Mouse (Mus musculus) NIH3T3 (cell line): ENCODE results near the gene Tmc6.
A peak's percentile ranks its signal among the peaks of the same experiment; 100 is the strongest.
"Not testable (repeated sequence)": the region's sequence is repeated elsewhere in the genome, so short reads cannot be mapped to it uniquely, and the experiment has no call there.

Source experiments
- DNase-seq: peaks from one replicate; pipeline ENCODE4 v3.0.0-alpha.2; 2012; ENCODE audit warnings: low read depth

Tmc6 gene

GRCm38 (mm10) chr11:117810401-117811046 is 28.5 kb upstream of the Tmc6 start:
- peak; percentile 93 for DNase-seq

DNA sequence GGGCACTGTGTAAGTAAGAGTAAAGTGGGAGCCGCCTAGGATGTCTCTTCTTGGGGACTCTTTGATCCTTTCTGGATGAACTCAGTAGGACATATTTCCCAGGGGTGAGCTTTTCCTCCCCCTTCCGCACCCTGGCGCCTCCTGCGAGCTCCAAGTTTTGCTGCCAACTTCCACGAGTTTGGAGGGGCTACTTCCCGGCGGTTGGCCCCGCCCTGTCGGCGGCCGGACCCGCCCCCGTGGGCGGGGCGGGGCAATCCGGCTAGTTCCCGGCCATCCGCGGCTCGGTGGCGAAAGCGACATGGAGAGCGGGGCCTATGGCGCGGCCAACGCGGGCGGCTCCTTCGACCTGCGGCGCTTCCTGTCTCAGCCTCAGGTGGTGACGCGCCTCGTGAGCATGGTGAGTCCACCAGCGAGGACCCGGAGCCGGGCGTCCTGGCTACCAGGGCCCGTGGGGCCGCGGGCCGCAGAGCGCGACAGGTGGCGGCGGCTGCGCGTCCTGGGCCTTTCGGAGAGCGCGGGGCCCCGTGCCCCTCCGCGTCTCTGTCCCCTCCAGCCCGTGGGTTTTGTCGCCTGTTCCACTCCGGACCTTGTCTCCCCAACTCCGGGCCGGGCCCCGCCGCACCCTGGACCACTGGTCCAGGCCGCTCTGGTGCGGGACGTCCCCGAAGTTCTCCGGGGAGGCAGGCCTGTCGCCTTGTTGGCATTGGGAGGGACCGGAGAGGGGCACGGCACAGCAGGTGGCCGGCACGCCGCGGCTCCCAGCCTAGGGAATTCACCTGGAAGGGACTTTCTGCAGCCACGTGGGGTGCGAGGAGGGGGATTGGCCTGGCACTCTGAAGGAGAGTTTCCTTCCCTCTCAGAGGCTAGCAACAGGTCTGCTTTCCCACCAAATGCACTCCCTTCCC is 27.7 kb upstream of the Tmc6 start, which contains the start of the genes Gm20708 and Syngr2:
TSS of gene Gm20708 (plus strand) at position 262 of the 905 bp plus-strand sequence.
TSS of gene Syngr2 (plus strand) at position 262 of the 905 bp plus-strand sequence.
- DNase-seq, result peak; percentile 83

DNA sequence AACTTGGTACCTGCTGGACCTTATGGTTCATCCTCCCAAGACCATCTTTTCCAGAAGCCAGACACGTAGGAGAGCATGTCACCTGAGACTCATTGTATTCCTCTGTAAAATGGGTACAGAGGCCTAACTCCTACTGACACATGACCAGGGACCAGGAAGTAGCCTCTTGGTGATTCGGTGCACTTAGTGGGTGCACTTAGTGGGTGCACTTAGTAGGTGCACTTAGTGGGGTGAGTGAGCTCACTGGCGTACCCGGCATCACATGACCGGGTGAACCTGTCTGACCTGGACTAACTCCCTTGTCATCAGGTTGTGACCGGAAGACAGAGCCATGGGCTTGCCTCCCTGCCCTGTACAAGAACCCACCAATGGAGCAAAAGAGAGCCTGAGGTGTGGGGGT is 24.8 kb upstream of the Tmc6 start:
- no peak for DNase-seq

DNA sequence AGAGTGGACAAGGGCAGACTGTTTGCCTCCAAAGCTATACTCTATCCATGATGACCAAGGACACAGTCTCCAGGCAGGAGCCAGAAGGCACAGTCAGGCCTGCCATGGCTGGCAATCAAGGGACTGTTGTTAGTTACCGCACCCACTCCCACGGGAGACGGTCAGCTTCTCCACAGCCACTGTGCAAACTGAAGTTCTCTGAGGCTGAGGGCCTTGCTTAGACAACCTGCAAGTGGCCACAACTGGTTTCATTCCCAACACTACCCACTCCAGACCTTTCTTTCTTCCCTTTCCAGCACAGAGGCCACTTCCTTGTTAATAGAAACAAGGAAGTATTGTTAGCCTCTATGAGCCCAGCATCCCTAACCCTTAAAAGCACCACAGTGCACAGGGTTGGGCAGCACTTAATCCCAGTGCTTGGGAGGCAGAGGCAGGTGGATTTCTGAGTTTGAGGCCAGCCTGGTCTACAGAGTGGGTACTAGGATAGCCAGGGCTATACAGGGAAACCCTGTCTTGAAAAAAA is 21.2 kb upstream of the Tmc6 start:
- DNase-seq, result no peak

GRCm38 (mm10) chr11:117801650-117802049 is 19.7 kb upstream of the Tmc6 start:
- DNase-seq, result no peak

GRCm38 (mm10) chr11:117800038-117800437 is 18.0 kb upstream of the Tmc6 start:
- no peak for DNase-seq

- DNase-seq, result no peak
Measured at GRCm38 (mm10) chr11:117799174-117799573, 17.2 kb upstream of the Tmc6 start.

DNA sequence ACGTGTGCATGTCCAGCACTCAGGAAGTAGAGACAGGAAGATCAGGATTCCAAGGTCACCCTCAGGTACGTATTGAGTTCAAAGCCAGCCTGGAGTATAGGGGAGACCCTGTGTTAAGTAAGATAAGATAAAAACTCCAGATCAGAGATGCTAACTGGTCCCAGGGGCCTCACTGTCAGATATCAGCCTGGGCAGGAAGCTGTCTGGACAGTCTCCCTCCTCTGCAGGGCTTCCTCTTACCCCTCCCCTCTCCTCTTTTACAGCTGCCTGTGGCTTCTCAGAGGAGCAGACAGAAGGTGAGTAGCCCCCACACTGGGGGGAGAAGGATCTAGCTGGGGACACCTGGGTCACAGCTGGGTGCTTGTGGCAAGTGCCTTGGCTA is 16.2 kb upstream of the Tmc6 start:
- DNase-seq, result no peak

GRCm38 (mm10) chr11:117797511-117798159 is 15.6 kb upstream of the Tmc6 start, which contains the start of gene 6030468B19Rik:
TSS of gene 6030468B19Rik (plus strand) at chr11:117797660.
- DNase-seq, result no peak

DNA sequence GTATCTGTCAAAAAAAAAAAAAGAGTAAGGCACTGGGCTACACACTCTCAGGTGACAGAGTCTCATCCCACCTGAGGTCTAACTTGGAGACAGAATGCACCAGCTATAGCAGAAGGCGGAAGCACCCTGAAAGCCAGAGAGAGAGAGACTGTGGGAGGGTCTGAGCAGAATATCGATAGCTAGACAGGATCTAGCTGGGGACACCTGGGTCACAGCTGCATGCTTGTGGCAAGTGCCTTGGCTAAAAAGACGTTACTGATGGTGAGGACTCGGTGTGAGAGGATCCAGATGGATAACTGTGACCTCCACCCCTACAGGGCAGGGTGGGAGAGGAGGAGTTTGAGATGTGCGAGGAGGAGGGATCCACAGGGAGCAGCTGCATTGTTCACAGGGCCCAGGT is 15.0 kb upstream of the Tmc6 start:
- no peak for DNase-seq

- DNase-seq, result no peak
Measured at GRCm38 (mm10) chr11:117794035-117794551, 12.1 kb upstream of the Tmc6 start.

- peak; percentile 48 for DNase-seq
Measured at GRCm38 (mm10) chr11:117792281-117792888, 10.4 kb upstream of the Tmc6 start.

DNA sequence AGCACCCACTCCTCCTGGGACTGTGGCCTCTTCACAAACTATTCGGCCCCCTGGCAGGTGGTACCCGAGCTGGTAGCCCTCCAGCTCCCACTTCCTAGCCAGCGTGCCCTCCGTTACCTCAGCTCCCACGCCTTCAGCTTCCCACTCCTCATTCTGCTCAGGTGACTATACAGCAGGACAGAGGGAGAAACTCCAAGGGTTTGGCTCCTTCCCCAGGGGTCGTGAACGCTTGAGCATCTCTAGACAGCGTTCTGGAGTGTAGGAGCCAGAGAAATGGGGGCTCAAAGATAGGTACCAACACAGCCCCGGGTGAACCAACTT is 9.4 kb upstream of the Tmc6 start:
- DNase-seq, result no peak

DNA sequence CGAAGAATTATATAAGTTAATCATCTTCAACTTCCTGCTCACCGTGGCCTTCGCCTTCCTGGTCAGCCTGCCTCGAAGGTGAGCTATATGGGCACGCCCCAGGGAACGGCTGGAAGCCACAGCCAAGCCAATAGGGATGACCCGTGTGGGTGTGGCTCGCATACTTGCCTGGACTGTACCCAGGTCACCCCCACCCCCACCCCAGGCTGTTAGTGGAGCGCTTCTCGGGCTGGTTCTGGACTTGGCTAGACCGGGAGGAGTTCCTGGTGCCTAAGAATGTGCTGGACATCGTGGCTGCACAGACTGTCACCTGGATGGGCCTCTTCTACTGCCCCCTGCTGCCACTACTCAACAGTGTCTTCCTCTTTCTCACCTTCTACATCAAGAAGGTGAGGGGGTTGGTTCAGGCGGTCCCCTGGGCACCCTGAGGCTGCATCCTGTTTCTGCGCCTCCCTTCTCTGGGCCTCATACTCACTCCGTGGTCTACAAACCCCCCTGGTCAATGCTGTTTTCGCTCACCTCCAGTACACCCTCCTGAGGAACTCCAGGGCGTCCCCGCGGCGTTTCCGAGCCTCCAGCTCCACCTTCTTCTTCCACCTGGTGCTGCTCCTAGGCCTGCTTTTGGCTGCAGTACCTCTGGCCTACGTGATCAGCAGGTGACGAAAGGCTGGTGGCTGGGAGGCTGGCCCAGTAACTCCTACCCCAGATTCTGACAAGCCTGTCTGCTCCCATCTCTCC is 8.9 kb upstream of the Tmc6 start:
- DNase-seq, result no peak

GRCm38 (mm10) chr11:117790286-117790685 is 8.3 kb upstream of the Tmc6 start:
- peak; percentile 81 for DNase-seq

GRCm38 (mm10) chr11:117788481-117788880 is 6.5 kb upstream of the Tmc6 start:
- DNase-seq, result not testable (repeated sequence)

DNA sequence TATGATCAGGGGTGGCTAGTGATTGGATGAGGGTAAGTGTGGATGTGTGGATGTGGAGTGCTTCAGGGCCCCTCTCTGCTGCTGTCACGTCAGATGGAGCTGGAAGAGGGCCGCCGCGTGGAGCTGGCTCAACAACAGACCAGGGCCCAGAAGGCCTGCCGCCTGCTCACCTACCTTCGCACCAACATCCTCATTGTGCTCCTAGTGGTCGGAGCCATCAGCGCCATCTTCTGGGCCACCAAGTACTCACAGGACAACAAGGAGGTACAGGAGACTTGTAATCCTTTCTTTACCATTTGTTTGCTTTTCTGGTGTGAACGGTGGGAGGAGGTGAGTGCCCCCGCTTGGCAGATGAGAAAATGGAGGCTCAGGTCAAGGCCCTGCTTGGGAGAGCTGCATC is 4.3 kb upstream of the Tmc6 start:
- DNase-seq, result no peak

DNA sequence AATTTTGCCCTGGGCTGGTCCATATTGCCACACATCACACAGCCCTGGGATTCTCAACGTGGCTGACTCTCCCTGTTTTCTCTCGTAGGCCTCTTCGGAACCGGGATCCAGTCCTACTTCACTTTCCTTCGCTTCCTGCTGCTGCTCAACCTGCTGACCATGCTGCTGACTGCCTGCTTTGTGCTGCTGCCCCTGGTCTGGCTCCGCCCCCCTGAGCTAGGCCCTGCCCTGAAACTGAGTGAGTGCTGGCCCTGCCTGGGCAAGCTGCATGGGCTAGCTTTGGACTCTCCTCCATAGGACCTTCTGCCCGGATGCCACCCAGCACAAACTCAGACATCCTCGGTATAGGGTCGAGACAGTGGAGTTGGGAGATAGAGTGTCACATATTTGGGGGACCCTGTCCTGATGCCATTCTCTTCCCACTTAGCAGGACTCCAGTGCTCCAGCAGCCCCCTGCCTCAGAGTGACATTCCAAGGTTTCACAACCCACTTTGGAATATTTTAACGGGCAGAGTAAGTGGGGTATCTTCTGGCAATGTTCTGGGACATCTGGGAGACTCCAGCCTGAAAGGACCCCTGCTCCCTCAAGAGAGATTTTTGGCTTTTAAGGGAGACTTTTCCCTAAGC is 1.8 kb upstream of the Tmc6 start:
- no peak for DNase-seq

- no peak for DNase-seq
Measured at GRCm38 (mm10) chr11:117783089-117783488, 1.1 kb upstream of the Tmc6 start.

- no peak for DNase-seq
Measured at GRCm38 (mm10) chr11:117782705-117783034, 672 bp upstream of the Tmc6 start.
